In genomic region chr6:114920523-114921445, GRCm38 (mm10) we compare ENCODE assay signal across 9 mouse cellular contexts. TPM values are rescaled to one million over a fixed set of nuclear protein-coding genes. Genes with fewer than 3 reads are reported as not detected.
DNase-seq lines count a peak whose midpoint lies in the region; ATAC-seq and TF ChIP-seq lines count a peak whose summit lies in the region.
"Had no signal": no experiment of that assay in that cellular context is flagged by ENCODE, and none has a peak within 500 bp of the region (broad histone marks: within the 10 kb centered on the region; RNA-seq: fewer than 3 reads in every experiment).

No protein-coding gene starts in this region.

- H3K4me3 ChIP-seq in embryonic fibroblast, embryonic 13.5 days (ENCODE audit: insufficient read depth, low read length): peak overlapping the region; percentile 100
- H3K4me3 ChIP-seq in limb, embryonic 12.5 days (replicated peaks): peak overlapping the region; percentile 73
- peak overlapping the region; percentile 39 for H3K4me3 ChIP-seq in midbrain, embryonic 11.5 days (ENCODE audit: low read depth, low read length)

- no peaks in the 10 kb centered on the region for H3K27me3 ChIP-seq in limb, embryonic 12.5 days
- H3K27me3 ChIP-seq in midbrain, embryonic 11.5 days (ENCODE audit: control insufficient read depth, insufficient read depth, low read length): no peaks in the 10 kb centered on the region
- H3K27me3 ChIP-seq: Patski had no signal

- TF ChIP-seq CTCF in embryonic fibroblast, embryonic 13.5 days (IDR thresholded peaks at IDR 0.05; ENCODE audit: borderline replicate concordance, insufficient read depth, low read length): no peak

- no peak for ATAC-seq in limb, embryonic 12.5 days (ENCODE audit: insufficient number of reproducible peaks, insufficient read depth, low FRiP score, low TSS enrichment, low read depth)
- ATAC-seq in midbrain, embryonic 11.5 days (ENCODE audit: low FRiP score): peak; percentile 54

- 2% methylated on average over 17 of the region's 17 CpGs for WGBS in limb, embryonic 12.5 days
- 11% methylated on average over 17 of the region's 17 CpGs for WGBS in midbrain, embryonic 11.5 days

- intact Hi-C loops in heart, postnatal 36 days (cut with DNase I): loop anchor here (1.0 to 2.0 kb wide), 2 partner anchors 30 to 102 kb away; no protein-coding TSS in a partner anchor

- peak; percentile 52 for DNase-seq in kidney, adult 11 months
- DNase-seq in kidney, adult 8-10 months: no peak
- DNase-seq in heart, postnatal 36 days: peak; percentile 54 to 76
- peak; percentile 96 for DNase-seq in midbrain, embryonic 11.5 days (ENCODE audit: low spot score, missing footprints)
- DNase-seq in thymus, postnatal 10 days (ENCODE audit: low spot score in 2 of 2): peak; percentile 69 to 72
- no peak for DNase-seq in cerebellum, adult 9-10 months

- peak overlapping the region; percentile 84 for H3K9ac ChIP-seq in limb, embryonic 12.5 days (replicated peaks)
- peak overlapping the region; percentile 71 for H3K9ac ChIP-seq in midbrain, embryonic 11.5 days (ENCODE audit: low read length)

- peak; percentile 48 for TF ChIP-seq POLR2A in embryonic fibroblast, embryonic 13.5 days (IDR thresholded peaks at IDR 0.05; ENCODE audit: low read depth, low read length)

- no peaks in the 10 kb centered on the region for H3K9me3 ChIP-seq in limb, embryonic 12.5 days
- no peaks in the 10 kb centered on the region for H3K9me3 ChIP-seq in midbrain, embryonic 11.5 days (ENCODE audit: control insufficient read depth, low read length)

- no peaks in the 10 kb centered on the region; the same call in 1 of the 2 replicates for H3K36me3 ChIP-seq in limb, embryonic 12.5 days
- H3K36me3 ChIP-seq in midbrain, embryonic 11.5 days (ENCODE audit: control insufficient read depth, insufficient read depth, low read length): no peaks in the 10 kb centered on the region

- H3K4me2 ChIP-seq in limb, embryonic 12.5 days: peak overlapping the region; percentile 70
- peak overlapping the region; percentile 66 for H3K4me2 ChIP-seq in midbrain, embryonic 11.5 days

- peaks cover 13% of the 10 kb centered on the region; the same call in 1 of the 2 replicates for H3K4me1 ChIP-seq in embryonic fibroblast, embryonic 13.5 days (ENCODE audit: control insufficient read depth, insufficient read depth, low read length)
- H3K4me1 ChIP-seq in limb, embryonic 12.5 days (replicated peaks): peaks cover 45% of the 10 kb centered on the region
- peaks cover 37% of the 10 kb centered on the region for H3K4me1 ChIP-seq in midbrain, embryonic 11.5 days (ENCODE audit: control insufficient read depth, insufficient read depth, low read length)

- H3K27ac ChIP-seq in embryonic fibroblast, embryonic 13.5 days (ENCODE audit: insufficient read depth, low read length): peak overlapping the region; percentile 92
- peak overlapping the region; percentile 94 for H3K27ac ChIP-seq in limb, embryonic 12.5 days
- H3K27ac ChIP-seq in midbrain, embryonic 11.5 days (ENCODE audit: low read depth, low read length): peak overlapping the region; percentile 46; the same call in 1 of the 2 replicates

RNA-seq across cellular contexts. Expression of gene Vgll4, which starts 49.0 kb away (rescaled TPM):
- polyA plus RNA-seq in embryonic fibroblast, embryonic 13.5 days (2011; ENCODE audit: insufficient read length, low read depth, missing spikeins): 31.1 and 36.4 TPM in 2 replicates
- 10 to 100 TPM; 20.6 to 23.1 TPM for total RNA-seq in heart, postnatal 36 days (2021)
- 146 and 156 TPM in 2 replicates for polyA plus RNA-seq in limb, embryonic 12.5 days (2016; fragmentation: Nextera tagmentation; extraction: Ambion mirVana)
- 48.6 and 54.8 TPM in 2 replicates for polyA plus RNA-seq in midbrain, embryonic 11.5 days (2014; fragmentation: Nextera tagmentation; extraction: Ambion mirVana)

Comparison
In these comparisons a context has a peak if more than half of its experiments do, and no peak if none do; other contexts are left out.
1. DNase-seq: peak in kidney, adult 11 months (single experiment), heart, postnatal 36 days (2 of 2), midbrain, embryonic 11.5 days (single experiment) and thymus, postnatal 10 days (2 of 2); none in kidney, adult 8-10 months (0 of 2) and cerebellum, adult 9-10 months (single experiment).
2. H3K4me3 ChIP-seq: peak in every context shown above with its lines; median percentile 100 in embryonic fibroblast, embryonic 13.5 days; 73 in limb, embryonic 12.5 days; 39 in midbrain, embryonic 11.5 days.
3. Peak in every context shown above with its lines, with median percentiles within 50 percentile points of each other: H3K27ac ChIP-seq.